Mouse (Mus musculus) cerebellum, postnatal 25 days (tissue): ENCODE measurements at regions not wholly inside any gene's neighbourhood (a gene's known extent, or its start where the extent isn't known, plus 50 kb on each side); places are given as distances from the start of the nearest gene placed in this dataset.

Experiments
- DNase-seq, 2 experiments: peaks; one replicate each; pipeline ENCODE4 v3.0.0; 2021; ENCODE audit warnings: mixed read lengths in 2 of 2

GRCm38 (mm10) chr16:51315608-51316007, 715.4 kb upstream of the Cblb start:
- DNase-seq: peak in 1 of 2 experiments; percentile 33

- DNase-seq: no peak
These were observed 698.8 kb upstream of the Cblb start for GRCm38 (mm10) chr16:51332262-51332661.

GRCm38 (mm10) chr16:51334972-51335371, 696.1 kb upstream of the Cblb start:
- no peak for DNase-seq

- no peak for DNase-seq
These were observed 683.9 kb upstream of the Cblb start for GRCm38 (mm10) chr16:51347120-51347519.

GRCm38 (mm10) chr16:51352151-51352550, 678.9 kb upstream of the Cblb start:
- no peak for DNase-seq

GRCm38 (mm10) chr16:51353791-51354190, 677.2 kb upstream of the Cblb start:
- DNase-seq: no peak

- no peak for DNase-seq
These were observed 661.0 kb upstream of the Cblb start for GRCm38 (mm10) chr16:51370070-51370469.

GRCm38 (mm10) chr16:51386456-51386855, 644.6 kb upstream of the Cblb start:
- DNase-seq: no peak

- DNase-seq: no peak
These were observed 643.5 kb upstream of the Cblb start for GRCm38 (mm10) chr16:51387498-51387897.

GRCm38 (mm10) chr16:51393871-51394270, 637.2 kb upstream of the Cblb start:
- DNase-seq: no peak
